Mouse (Mus musculus) urinary bladder, postnatal 36 days (tissue): Measurements from ENCODE around the gene Slc16a10.
A peak's percentile ranks its signal among the peaks of the same experiment; 100 is the strongest.

ENCODE experiments used
- DNase-seq, 2 experiments: peaks; one replicate each; pipeline ENCODE4 v3.0.0; 2022; ENCODE audit warnings: low spot score in 2 of 2, mixed read lengths in 1 of 2

Slc16a10 gene

DNA sequence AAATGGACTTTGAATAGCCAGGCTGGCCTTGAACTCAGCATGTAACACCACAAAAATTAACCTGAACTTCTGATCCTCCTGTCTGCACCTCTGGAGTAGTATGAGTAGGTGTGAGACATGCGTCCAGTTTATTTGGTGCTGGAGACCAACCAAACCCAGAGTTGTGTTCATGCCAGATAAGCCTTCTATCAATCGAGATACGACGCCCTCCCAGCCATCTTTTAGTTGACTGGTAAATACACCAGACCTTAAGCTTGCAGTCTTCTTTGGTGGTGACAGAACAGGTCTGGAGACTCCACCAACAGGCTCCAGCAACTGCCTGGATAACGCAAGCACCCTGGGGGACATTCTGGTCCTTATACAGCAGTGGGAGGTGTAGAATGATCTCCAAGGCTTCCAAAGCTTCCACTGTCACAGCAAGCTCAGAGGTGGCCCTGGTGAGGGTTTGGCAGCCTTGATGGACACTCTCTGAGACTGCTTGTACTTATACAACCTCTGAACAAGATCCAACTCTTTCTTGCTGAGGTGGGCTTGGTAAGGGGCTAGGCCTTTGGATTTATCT lies 7.6 kb upstream of the Slc16a10 start:
- DNase-seq = no peak

GRCm38 (mm10) chr10:40147325-40148059 lies 5.4 kb upstream of the Slc16a10 start:
- DNase-seq = no peak

DNA sequence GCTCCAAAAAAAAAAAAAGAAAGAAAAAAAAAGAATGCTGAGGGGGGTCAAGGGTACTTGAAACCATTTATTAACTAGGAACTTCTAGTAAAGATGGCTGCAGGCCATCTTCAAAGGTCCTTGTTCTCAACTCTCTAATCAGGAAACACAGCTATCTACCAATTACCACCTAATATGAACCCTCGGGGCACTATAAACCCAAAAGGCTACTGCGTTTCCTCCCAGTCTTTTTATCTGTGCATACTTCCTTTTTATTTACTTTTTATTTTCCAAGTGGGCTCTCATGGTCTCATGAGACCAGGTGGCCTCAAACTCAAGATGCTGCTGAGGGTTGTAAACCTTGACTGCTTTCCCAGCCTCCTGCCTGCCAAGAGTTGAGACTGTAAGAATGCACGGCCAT lies 4.4 kb upstream of the Slc16a10 start:
- no peak for DNase-seq

DNA sequence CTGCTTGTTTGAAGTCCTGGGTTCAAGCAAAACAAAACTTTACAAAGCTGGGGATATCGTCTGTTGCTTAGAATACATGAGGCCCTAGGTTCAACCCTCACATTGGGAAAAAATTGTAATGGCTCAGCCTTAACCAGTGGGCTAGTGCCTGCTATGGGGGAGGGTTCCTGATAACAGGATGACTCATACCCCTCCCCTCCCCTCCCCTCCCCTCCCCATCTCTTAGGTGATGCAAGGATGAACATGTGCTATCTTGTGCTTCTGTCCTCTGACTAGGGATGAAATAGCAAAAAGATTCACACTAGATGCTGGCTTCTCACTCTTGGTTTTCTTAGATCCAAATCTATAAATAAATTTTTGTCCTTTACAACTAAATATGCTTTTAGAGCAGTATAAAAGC lies 2.8 kb upstream of the Slc16a10 start:
- DNase-seq = no peak

- peak in 1 of 2 experiments; percentile 7 for DNase-seq
Measured at GRCm38 (mm10) chr10:40141016-40141851, 824 bp downstream of the Slc16a10 start.

DNA sequence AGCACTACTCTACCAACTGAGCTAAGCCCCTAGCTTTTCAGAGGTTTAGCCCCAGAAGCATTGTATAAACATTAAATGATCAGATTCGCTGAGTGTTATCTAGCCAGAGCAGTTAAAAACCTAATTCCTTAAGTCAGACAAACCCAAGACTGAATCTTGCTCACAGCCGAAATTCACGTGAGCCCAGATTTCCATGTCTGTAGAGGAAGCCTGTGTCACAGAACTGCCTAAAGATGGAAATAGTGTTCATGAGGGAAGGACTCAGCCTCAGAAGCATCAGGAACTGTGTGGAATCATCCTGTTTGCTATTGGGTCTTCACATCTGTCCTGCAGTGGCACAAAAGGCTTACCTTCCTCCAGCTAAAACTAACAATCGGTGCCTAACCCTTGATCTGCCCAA lies 2.4 kb downstream of the Slc16a10 start:
- no peak for DNase-seq

- no peak for DNase-seq
Measured at GRCm38 (mm10) chr10:40135807-40136778, 6.0 kb downstream of the Slc16a10 start.

DNA sequence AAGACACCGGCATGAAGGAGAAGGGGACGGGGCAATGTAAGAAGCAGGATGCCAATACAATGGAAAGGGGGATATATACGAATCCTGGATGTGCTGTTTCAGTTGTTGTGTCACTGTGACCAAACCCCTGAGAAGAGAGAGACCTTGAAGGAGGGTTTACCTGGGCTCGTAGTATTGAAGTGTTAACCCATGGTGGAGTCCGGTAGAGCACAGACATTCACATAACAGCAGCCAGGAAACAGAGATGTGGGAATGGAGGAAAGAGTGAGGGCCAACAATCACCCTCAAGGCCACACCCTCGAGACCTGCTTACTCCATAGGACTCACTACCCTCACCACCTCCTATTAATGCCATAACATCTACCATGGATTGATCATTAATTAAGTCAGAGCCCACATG lies 7.2 kb downstream of the Slc16a10 start:
- DNase-seq = no peak

- DNase-seq = no peak
Measured at GRCm38 (mm10) chr10:40133636-40134035, 8.4 kb downstream of the Slc16a10 start.

DNA sequence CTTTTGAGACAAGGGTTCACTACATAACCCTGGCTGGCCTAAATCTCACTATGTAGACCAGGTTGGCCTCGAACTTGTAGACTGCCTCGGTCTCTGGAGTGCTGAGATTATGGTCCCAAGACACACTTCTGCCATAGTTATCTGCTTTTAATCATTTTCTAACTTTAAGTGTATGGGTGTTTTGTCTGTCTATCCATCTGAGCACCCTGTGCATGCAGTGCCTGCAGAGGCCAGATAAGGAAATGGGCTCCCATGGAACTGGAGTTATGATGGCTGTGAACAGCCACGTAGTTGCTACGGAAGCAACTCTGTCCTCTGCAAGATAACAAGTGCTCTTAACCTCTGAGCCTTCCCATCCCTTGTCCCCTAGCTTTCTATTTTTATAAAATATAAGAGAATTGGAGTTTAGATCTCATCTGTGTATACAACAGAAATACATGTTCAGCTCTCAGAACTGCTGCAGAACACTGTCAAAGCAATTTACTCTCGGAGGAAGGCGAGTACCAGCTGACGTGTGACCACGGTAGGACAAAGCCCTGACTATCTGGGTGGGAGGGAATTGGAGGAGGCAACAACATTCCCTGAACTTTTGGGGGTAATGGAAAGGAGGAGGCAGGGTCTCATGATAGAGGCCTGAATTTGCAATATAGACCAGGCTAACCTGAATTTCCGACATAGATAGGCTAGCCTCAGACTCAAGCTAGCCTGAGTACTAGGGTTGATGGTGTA lies 10.2 kb downstream of the Slc16a10 start:
- no peak for DNase-seq

- no peak for DNase-seq
Measured at GRCm38 (mm10) chr10:40130126-40130525, 11.9 kb downstream of the Slc16a10 start.

GRCm38 (mm10) chr10:40129134-40129533 lies 12.9 kb downstream of the Slc16a10 start:
- no peak for DNase-seq

DNA sequence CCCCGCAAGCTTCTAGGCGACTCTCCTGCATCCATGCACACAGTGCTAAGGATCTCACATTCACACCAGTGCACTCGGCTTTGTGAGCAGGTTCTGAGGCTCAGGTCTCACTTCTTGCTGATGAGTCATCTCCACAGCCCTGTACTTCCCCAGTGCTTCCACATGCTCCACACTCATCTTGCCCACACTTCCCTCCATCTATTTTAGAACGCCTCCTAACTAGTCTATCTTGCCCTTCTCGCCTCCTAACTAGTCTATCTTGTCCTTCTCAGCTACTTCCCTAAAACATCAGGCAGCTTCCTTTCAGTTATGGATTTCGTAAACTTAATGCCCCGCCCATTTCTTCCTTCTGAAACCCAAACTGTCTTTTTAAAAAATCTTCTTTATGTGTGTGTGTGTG lies 13.6 kb downstream of the Slc16a10 start:
- DNase-seq = no peak

- peak; percentile 28 to 59 for DNase-seq
Measured at GRCm38 (mm10) chr10:40125200-40125599, 16.9 kb downstream of the Slc16a10 start.

GRCm38 (mm10) chr10:40124570-40124969 lies 17.5 kb downstream of the Slc16a10 start:
- DNase-seq = no peak

DNA sequence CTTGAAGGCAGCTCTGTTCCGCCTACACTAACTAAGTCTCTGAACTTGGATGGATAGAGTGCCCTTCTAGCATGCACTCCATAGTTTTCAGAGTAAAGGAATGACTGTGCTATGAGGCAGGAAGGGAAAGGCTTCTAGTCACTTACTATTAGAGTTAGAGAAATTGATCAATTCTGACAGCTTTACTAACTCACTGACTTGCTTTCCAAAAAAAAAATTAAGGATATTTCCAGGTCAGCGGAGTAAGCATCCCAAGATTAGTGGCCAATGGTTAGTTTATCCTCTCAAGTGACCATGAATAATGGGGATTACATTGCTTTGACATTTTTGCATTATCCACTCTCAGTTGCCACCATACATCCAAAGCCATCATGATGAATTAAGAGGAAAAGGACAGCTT lies 18.0 kb downstream of the Slc16a10 start:
- no peak for DNase-seq

GRCm38 (mm10) chr10:40119466-40119865 lies 22.6 kb downstream of the Slc16a10 start:
- DNase-seq = no peak

- no peak for DNase-seq
Measured at GRCm38 (mm10) chr10:40118743-40119387, 23.2 kb downstream of the Slc16a10 start.

DNA sequence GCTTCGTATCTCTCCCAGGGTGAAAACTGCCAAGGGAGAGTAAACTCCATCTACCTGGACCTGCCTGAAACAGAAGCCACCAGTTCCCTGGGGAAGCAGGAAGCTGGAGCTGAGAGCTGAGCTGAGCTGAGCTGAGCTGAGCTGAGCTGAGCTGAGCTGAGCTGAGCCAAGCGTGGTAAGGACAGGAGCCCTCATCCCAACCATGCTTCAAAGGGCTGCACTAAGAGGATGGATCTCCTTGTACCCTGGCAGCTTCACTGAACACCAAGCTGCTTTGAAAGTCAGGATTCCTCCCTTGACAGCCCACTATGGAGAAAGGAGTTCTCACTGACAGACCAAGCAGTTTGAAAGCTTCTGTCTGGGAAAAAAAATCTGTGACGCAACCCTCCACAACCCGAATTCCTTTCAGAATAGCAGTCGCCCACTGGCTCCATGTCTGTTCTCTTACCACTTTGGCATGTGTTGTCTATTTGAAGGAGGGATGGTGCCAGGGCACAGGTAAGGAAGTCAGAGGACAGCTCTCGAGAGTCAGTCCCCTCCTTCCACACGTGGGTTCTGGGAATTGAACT lies 28.5 kb downstream of the Slc16a10 start:
- DNase-seq = no peak

- DNase-seq = no peak
Measured at GRCm38 (mm10) chr10:40112256-40112655, 29.8 kb downstream of the Slc16a10 start.
